Mouse (Mus musculus) hindbrain, postnatal 0 days (tissue): ENCODE results near the gene Stard13. TPM values are rescaled to one million over a fixed set of nuclear protein-coding genes. Genes with fewer than 3 reads are reported as not detected.

Source experiments
- ATAC-seq: fragments of 200-750 bp; cut with Nextera tagmentation; 2 replicates; pipeline ENCODE4 v1.8.0; 2017; ENCODE audit warnings: mild to moderate bottlenecking, moderate TSS enrichment, moderate library complexity
- DNase-seq: peaks from one replicate; pipeline ENCODE4 v3.0.0-alpha.2; 2015; ENCODE audit warnings: low spot score
- H3K27ac ChIP-seq: fragments of 300-500 bp; sonication (generic); 2 replicates; pipeline ENCODE4 v1.5.1; 2014; ENCODE audit warnings: mild to moderate bottlenecking
- H3K27me3 ChIP-seq: fragments of 300-500 bp; sonication (generic); 2 replicates; pipeline ENCODE4 v1.6.1; 2014; ENCODE audit warnings: low read length, mixed read lengths; ENCODE audit not compliant: insufficient read depth
- H3K36me3 ChIP-seq: fragments of 300-500 bp; sonication (generic); 2 replicates; pipeline ENCODE4 v1.6.1; 2014; ENCODE audit warnings: low read length, mixed read lengths; ENCODE audit not compliant: insufficient read depth
- H3K4me1 ChIP-seq: fragments of 300-500 bp; sonication (generic); 2 replicates; pipeline ENCODE4 v1.6.1; 2014; ENCODE audit warnings: antibody characterized with exemption, low read length, mixed read lengths; ENCODE audit not compliant: insufficient read depth
- H3K4me2 ChIP-seq: fragments of 300-500 bp; sonication (generic); 2 replicates; pipeline ENCODE4 v1.6.1; 2014; ENCODE audit warnings: low read depth, mild to moderate bottlenecking, low read length, moderate library complexity, mixed read lengths
- H3K4me3 ChIP-seq: fragments of 300-500 bp; sonication (generic); 2 replicates; pipeline ENCODE4 v1.5.1; 2014; ENCODE audit warnings: low read length
- H3K9ac ChIP-seq: fragments of 300-500 bp; sonication (generic); replicated peaks from 2 replicates; pipeline ENCODE4 v1.6.1; 2014; ENCODE audit warnings: mild to moderate bottlenecking, low read length, moderate library complexity, mixed read lengths
- H3K9me3 ChIP-seq: fragments of 300-500 bp; sonication (generic); 2 replicates; pipeline ENCODE4 v1.6.1; 2016; ENCODE audit warnings: low read length, mixed read lengths
- CTCF ChIP-seq: IDR thresholded peaks from 2 replicates; pipeline ENCODE4 v1.5.1; 2016; ENCODE audit warnings: antibody characterized with exemption, control low read depth, low read depth
- WGBS: fragments of 180-500 bp; shearing (Covaris S2); extraction: QIAGEN DNeasy Blood & Tissue Kit; methylation state at CpG from one replicate; pipeline ENCODE4 v1.1.7; 2014; 5-methylcytosine and 5-hydroxymethylcytosine counted together
- polyA plus RNA-seq: library from polyadenylated mRNA; unstranded; fragments of >200 nt; fragmentation: Nextera tagmentation; extraction: Ambion mirVana; gene quantifications from 2 replicates; pipeline ENCODE4 v1.2.1, GENCODE M21; 2015
- total RNA-seq: library from RNA; depleted of rRNA; stranded (reverse); fragments of >200 nt; gene quantifications from 2 replicates; pipeline ENCODE4 v1.2.3, GENCODE M21; 2014

Stard13 gene
- total and polyA plus RNA-seq, 2 experiments from 2014 or later: 2.8 to 14.7 TPM

DNA sequence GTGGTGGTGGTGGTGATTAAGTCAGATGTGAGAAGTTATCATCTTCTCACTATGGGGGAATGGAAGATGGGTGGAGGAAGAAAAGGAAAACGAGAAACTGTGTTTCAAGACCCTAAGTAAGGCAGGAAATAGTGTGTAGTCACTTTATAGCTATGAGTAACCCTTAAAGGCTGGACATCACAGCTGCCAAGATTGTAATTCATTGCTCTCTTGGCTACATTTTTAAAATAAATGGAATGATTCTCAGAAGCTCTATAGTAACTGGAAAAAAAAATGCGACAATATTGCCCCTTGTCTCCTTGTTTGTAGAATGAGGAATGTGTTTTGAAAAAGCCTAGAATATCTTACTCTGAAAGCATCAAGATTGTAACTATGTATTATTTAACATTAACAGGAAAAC lies 41.4 kb downstream of the Stard13 start:
- DNase-seq (no peak), ATAC-seq (no peak)
- Histone ChIP-seq H3K27ac (no peak overlapping the region), H3K4me3 (no peak overlapping the region), H3K9ac (no peak overlapping the region), H3K27me3 (no peaks in the 10 kb centered on the region), H3K9me3 (no peaks in the 10 kb centered on the region), H3K36me3 (no peaks in the 10 kb centered on the region), H3K4me1 (no peaks in the 10 kb centered on the region), H3K4me2 (no peak overlapping the region)
- 74% methylated on average over 2 of the region's 2 CpGs for WGBS
- TF ChIP-seq CTCF: no peak

DNA sequence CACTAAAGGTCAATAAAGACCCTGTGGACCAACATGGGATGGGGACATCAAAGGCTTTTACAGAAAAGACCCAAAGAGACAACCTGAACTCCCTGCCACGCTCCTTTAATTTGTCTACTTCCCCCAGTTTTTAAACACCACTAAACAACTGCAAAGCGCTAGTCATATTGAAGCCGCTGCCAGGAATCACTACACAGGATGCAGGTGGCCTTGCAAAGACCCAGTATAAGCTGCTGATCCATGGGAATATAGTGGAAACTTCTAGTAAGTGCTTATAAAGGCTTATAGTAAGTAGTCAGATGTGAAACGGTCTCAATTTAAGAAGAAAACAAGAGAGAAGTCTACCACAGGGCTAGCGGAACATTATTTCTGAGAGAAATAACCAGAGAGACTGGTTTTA lies 42.9 kb downstream of the Stard13 start:
- DNase-seq: no peak
- Histone ChIP-seq H3K4me2 (peak overlapping the region; percentile 88; the same call in 1 of the 2 replicates), H3K4me3 (no peak overlapping the region), H3K9ac (no peak overlapping the region), H3K27ac (no peak overlapping the region), H3K27me3 (no peaks in the 10 kb centered on the region), H3K36me3 (no peaks in the 10 kb centered on the region), H3K4me1 (no peaks in the 10 kb centered on the region), H3K9me3 (no peaks in the 10 kb centered on the region)
- no peak for TF ChIP-seq CTCF
- 86% methylated on average over 5 of the region's 5 CpGs for WGBS
- no peak for ATAC-seq

DNA sequence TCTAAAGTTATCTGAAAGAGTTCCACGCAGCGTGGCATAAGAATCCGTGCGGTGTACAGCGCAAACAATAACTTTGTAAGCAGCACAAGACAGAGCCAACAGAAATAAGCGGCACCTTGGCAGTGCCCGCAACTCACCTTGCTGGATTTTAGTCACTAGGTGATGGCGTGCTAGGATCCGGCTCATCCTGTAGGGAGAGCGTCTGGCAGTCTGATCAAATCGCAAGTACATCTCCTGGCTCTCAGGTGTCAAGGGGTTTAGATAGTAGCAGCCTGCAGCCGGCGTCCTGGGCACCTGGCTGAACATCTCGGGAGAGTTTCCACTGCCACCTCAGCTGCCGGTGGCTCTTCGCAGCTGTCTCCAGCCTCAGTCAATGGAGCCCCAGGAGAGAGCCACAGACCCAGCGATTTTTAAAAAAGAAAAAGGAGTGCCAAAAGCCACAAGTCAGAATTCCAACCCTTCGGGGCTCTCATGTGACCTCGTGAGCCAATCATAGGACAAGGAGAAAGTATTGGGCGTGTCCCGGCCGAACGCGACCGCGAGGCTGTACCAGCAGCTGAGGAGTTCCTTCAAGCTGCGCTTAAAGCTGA lies 43.8 kb downstream of the Stard13 start:
- H3K4me2 ChIP-seq: peak overlapping the region; percentile 88
- H3K9me3 ChIP-seq: no peaks in the 10 kb centered on the region
- H3K4me1 ChIP-seq: no peaks in the 10 kb centered on the region
- peak overlapping the region; percentile 46 for H3K9ac ChIP-seq
- no peak overlapping the region; the same call in 1 of the 2 replicates for H3K27ac ChIP-seq
- H3K36me3 ChIP-seq: no peaks in the 10 kb centered on the region
- peak; percentile 92 for ATAC-seq
- H3K4me3 ChIP-seq: peak overlapping the region; percentile 48
- TF ChIP-seq CTCF: no peak
- 1% methylated on average over 27 of the region's 27 CpGs for WGBS
- peak; percentile 78 for DNase-seq
- H3K27me3 ChIP-seq: no peaks in the 10 kb centered on the region

DNA sequence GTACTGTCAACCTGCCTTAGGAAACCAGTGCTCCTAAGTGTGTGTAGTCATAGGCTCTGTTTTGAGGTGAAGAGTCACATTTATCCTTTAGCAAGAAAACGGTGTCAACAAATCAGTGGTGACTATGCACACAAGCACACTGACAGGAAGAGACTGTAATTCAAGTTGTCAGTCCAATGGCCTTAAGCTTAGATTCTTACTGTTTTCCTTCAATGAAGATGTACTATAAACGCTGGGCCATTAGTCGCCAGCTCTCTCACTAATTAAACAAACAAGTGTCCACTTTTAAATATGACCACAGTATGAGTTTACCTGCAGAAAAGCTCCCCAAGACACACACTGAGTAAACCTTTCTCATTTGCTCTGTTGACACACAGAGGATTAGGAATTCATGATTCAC lies 44.3 kb downstream of the Stard13 start:
- H3K4me3 ChIP-seq: peak overlapping the region; percentile 48

DNA sequence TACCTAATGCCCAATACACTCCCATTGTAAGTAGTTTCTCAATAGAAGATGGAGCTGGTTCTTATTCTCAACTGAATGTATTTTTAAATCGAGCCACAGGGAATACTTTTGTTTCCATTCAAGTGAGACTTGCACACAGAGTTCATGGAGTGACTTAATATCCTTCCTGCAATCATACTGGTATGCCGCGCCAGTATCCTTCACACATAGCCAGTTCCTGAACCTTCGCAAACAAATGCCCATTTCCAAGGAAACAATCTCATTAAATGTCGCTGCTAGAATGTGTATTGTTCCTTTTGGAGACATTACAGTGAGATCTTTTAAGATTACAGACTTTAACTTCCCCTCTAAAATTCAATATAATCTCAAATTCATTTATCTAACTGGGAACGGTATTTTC lies 45.0 kb downstream of the Stard13 start:
- no peak for DNase-seq
- Histone ChIP-seq H3K4me3 (peak overlapping the region; percentile 48; the same call in 1 of the 2 replicates), H3K9me3 (no peaks in the 10 kb centered on the region), H3K9ac (no peak overlapping the region), H3K27ac (no peak overlapping the region), H3K36me3 (no peaks in the 10 kb centered on the region), H3K4me2 (0 out of 2 replicates have a peak overlapping the region, but pooled peaks have one; percentile 1), H3K4me1 (no peaks in the 10 kb centered on the region), H3K27me3 (no peaks in the 10 kb centered on the region)
- ATAC-seq: no peak
- TF ChIP-seq CTCF: no peak
- 73% methylated on average over 6 of the region's 6 CpGs for WGBS

More for the DNA sequence above, 44.3 kb downstream of the Stard13 start:
- DNase-seq (no peak), ATAC-seq (no peak)
- Histone ChIP-seq H3K9me3 (no peaks in the 10 kb centered on the region), H3K36me3 (no peaks in the 10 kb centered on the region), H3K4me2 (peak overlapping the region; percentile 88), H3K27me3 (no peaks in the 10 kb centered on the region), H3K9ac (peak overlapping the region; percentile 46; the same call in 1 of the 2 replicates), H3K27ac (no peak overlapping the region), H3K4me1 (no peaks in the 10 kb centered on the region)
- no peak for TF ChIP-seq CTCF
- 43% methylated on average over 3 of the region's 3 CpGs for WGBS

DNA sequence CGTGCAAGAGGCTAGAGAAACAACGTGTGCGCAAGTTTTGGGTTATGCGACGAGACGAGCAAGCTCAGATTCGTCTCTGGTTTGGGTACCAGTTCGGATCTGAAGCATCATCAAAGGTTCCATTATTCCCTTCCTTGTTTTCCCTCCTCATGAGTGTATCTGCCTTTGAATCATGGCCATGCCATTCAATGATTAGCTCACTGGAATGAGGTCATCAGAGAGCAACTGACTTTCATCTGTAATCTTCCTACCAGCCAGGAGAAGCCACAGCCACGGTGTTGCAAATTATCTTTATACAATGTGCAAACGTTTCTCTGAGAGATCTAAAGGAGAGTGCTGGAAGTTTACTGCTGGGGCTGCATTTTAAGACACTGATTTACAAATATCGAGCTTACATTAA lies 46.3 kb downstream of the Stard13 start:
- H3K9ac ChIP-seq: no peak overlapping the region
- H3K27ac ChIP-seq: no peak overlapping the region
- H3K4me2 ChIP-seq: no peak overlapping the region
- H3K27me3 ChIP-seq: no peaks in the 10 kb centered on the region
- 82% methylated on average over 11 of the region's 11 CpGs for WGBS
- no peak overlapping the region for H3K4me3 ChIP-seq
- ATAC-seq (no peak), DNase-seq (no peak)
- no peaks in the 10 kb centered on the region for H3K4me1 ChIP-seq
- no peaks in the 10 kb centered on the region for H3K36me3 ChIP-seq
- no peak for TF ChIP-seq CTCF
- no peaks in the 10 kb centered on the region for H3K9me3 ChIP-seq

DNA sequence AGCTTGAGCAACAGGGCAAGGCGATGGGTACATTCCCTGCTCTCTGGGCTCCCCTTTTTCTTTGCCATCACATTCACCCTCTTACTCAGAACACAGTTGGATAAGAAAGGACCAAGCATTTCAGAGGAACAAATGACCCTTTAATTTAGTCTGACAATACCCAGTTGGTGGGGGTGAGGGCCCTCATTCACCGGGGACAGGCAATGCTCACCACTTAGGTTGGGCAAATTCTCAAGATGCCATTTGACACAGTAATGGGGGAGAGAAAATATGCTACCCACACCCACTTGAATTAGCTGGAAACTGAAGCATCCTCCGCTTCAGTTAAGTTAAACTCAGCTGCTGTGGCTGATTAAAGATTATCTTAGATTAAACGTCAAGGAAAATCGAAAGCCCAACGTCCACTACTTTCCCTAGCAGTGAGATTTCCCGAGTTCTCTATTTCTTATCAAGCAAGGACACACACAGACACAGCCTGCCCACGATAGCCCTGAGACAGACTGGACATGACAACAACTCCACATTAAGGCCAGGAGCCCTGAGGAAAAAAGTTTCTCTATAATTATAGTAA lies 48.3 kb downstream of the Stard13 start:
- no peak overlapping the region for H3K4me3 ChIP-seq
- no peak overlapping the region for H3K27ac ChIP-seq
- no peaks in the 10 kb centered on the region for H3K27me3 ChIP-seq
- no peak overlapping the region for H3K4me2 ChIP-seq
- no peaks in the 10 kb centered on the region for H3K9me3 ChIP-seq
- no peak overlapping the region for H3K9ac ChIP-seq
- H3K36me3 ChIP-seq: no peaks in the 10 kb centered on the region
- WGBS: 81% methylated on average over 8 of the region's 8 CpGs
- H3K4me1 ChIP-seq: no peaks in the 10 kb centered on the region
- no peak for DNase-seq
- ATAC-seq: no peak
- TF ChIP-seq CTCF: no peak
